Mouse (Mus musculus) CH12.LX (cell line): ENCODE measurements around the gene Rnf185. TPM values are rescaled to one million over a fixed set of nuclear protein-coding genes. Genes with fewer than 3 reads are reported as not detected.
A peak's percentile ranks its signal among the peaks of the same experiment; 100 is the strongest.

Experiments used
- DNase-seq: peaks from one replicate; pipeline ENCODE4 v3.0.0-alpha.2; 2013; ENCODE audit errors: extremely low read depth
- H3K27ac ChIP-seq: 2 replicates; pipeline ENCODE4 v1.5.1; 2012; ENCODE audit warnings: low read depth, mild to moderate bottlenecking, control low read depth, moderate library complexity; ENCODE audit not compliant: insufficient read depth
- H3K27me3 ChIP-seq: replicated peaks from 2 replicates; pipeline ENCODE3; 2012; ENCODE audit warnings: inconsistent platforms
- H3K36me3 ChIP-seq, 2 experiments: replicated peaks in 1 of 2; 2 replicates each; pipeline versions ENCODE3 to v1.6.1; 2012; ENCODE audit warnings: inconsistent platforms in 1 of 2, low read length in 1 of 2, mild to moderate bottlenecking in 1 of 2, mixed read lengths in 1 of 2, moderate library complexity in 1 of 2; ENCODE audit not compliant: control insufficient read depth in 1 of 2, insufficient read depth in 1 of 2
- H3K4me1 ChIP-seq, 2 experiments: 2 replicates each; pipeline ENCODE4 v1.6.1; 2012; ENCODE audit warnings: inconsistent platforms in 1 of 2, moderate library complexity in 1 of 2; ENCODE audit not compliant: insufficient read depth in 2 of 2, control insufficient read depth in 1 of 2
- H3K4me2 ChIP-seq: 2 replicates; pipeline ENCODE4 v1.6.1; 2012; ENCODE audit warnings: low read depth, mild to moderate bottlenecking, control low read depth; ENCODE audit not compliant: poor library complexity, insufficient read depth, severe bottlenecking
- H3K4me3 ChIP-seq, 3 experiments: fragments of 150-350 bp in 1 of 3; sonication (generic) in 1 of 3; replicated peaks in 1 of 3; 2 replicates each; pipeline versions ENCODE3 to v1.5.1; 2011 to 2012; ENCODE audit warnings: low read depth in 2 of 3, low read length in 2 of 3, mild to moderate bottlenecking in 2 of 3, moderate library complexity in 2 of 3, control low read depth in 1 of 3, improper control_type of control experiment in 1 of 3, inconsistent platforms in 1 of 3, mixed read lengths in 1 of 3; ENCODE audit not compliant: poor library complexity in 1 of 3
- H3K79me2 ChIP-seq: replicated peaks from 2 replicates; pipeline ENCODE4 v1.6.1; 2012; ENCODE audit warnings: mild to moderate bottlenecking, moderate library complexity; ENCODE audit not compliant: control insufficient read depth, poor library complexity, insufficient read depth, severe bottlenecking; ENCODE audit errors: extremely low read depth
- H3K9ac ChIP-seq: 2 replicates; pipeline ENCODE4 v1.6.1; 2012; ENCODE audit warnings: low read depth, mild to moderate bottlenecking, control low read depth, moderate library complexity; ENCODE audit not compliant: insufficient read depth
- H3K9me3 ChIP-seq: replicated peaks from 2 replicates; pipeline ENCODE3; 2012; ENCODE audit warnings: low read length, inconsistent platforms, mixed read lengths
- BHLHE40 ChIP-seq: IDR thresholded peaks from 2 replicates; pipeline ENCODE4 v1.6.1; 2011; ENCODE audit warnings: mild to moderate bottlenecking, low read depth, low read length, improper control_type of control experiment
- CHD1 ChIP-seq: IDR thresholded peaks from 2 replicates; pipeline ENCODE4 v1.6.1; 2012; ENCODE audit warnings: low read depth, low read length, improper control_type of control experiment, inconsistent platforms
- CHD2 ChIP-seq: IDR thresholded peaks from 2 replicates; pipeline ENCODE4 v1.6.1; 2011; ENCODE audit warnings: low read length, improper control_type of control experiment
- ELF1 ChIP-seq: IDR thresholded peaks from 2 replicates; pipeline ENCODE4 v1.6.1; 2014; ENCODE audit warnings: low read depth, mild to moderate bottlenecking, inconsistent platforms, low read length, improper control_type of control experiment
- EP300 ChIP-seq: IDR thresholded peaks from 2 replicates; pipeline ENCODE4 v1.6.1; 2011; ENCODE audit warnings: low read length, improper control_type of control experiment
- ETS1 ChIP-seq: conservative IDR thresholded peaks from 2 replicates; pipeline ENCODE4 v1.6.1; 2012; ENCODE audit warnings: low read depth, mild to moderate bottlenecking, inconsistent platforms, low read length, improper control_type of control experiment, moderate library complexity
- GABPA ChIP-seq: IDR thresholded peaks from 2 replicates; pipeline ENCODE4 v1.6.1; 2012; ENCODE audit warnings: low read depth, low read length, improper control_type of control experiment, inconsistent platforms; ENCODE audit not compliant: insufficient replicate concordance
- KAT2A ChIP-seq: IDR thresholded peaks from 2 replicates; pipeline ENCODE4 v1.6.1; 2012; ENCODE audit warnings: low read length, improper control_type of control experiment, inconsistent platforms; ENCODE audit not compliant: insufficient replicate concordance
- MAFK ChIP-seq: IDR thresholded peaks from 2 replicates; pipeline ENCODE4 v1.6.1; 2011; ENCODE audit warnings: low read length, improper control_type of control experiment; ENCODE audit not compliant: insufficient replicate concordance
- ZNF384 ChIP-seq: IDR thresholded peaks from 2 replicates; pipeline ENCODE4 v1.6.1; 2012; ENCODE audit warnings: low read depth, low read length, improper control_type of control experiment, inconsistent platforms
- dilution Hi-C: fragments of 300-500 bp; cut with MboI; formaldehyde crosslinking; loops from 2 replicates; pipeline ENCODE4 v1.14.3; 2020; ENCODE audit warnings: low sequenced_read_pairs; ENCODE audit not compliant: extremely low pct_unique_long_range_greater_than_20kb, extremely low pct_ligation_motif_present
- in situ Hi-C: fragments of 300-500 bp; cut with MboI; formaldehyde crosslinking; loops from 3 replicates; pipeline ENCODE4 v1.14.3; 2019; ENCODE audit warnings: low sequenced_read_pairs, low pct_ligation_motif_present, low pct_unique_long_range_greater_than_20kb, mixed read lengths
- polyA plus RNA-seq: library from polyadenylated mRNA; unstranded; fragments of >175 nt; gene quantifications from 2 replicates; pipeline ENCODE4 v1.2.1, GENCODE M21; 2012; ENCODE audit warnings: low read depth; ENCODE audit not compliant: insufficient read length
- total RNA-seq, 2 experiments: library from RNA; depleted of rRNA; stranded (reverse); fragments of 300-350 nt in 1 of 2; fragments of >200 nt in 1 of 2; gene quantifications; 2 replicates each; pipeline ENCODE4 v1.2.3; 2012 to 2014

Gene Rnf185
- total and polyA plus RNA-seq, 3 experiments: 15.6 to 26.7 (median 26.4) TPM

DNA sequence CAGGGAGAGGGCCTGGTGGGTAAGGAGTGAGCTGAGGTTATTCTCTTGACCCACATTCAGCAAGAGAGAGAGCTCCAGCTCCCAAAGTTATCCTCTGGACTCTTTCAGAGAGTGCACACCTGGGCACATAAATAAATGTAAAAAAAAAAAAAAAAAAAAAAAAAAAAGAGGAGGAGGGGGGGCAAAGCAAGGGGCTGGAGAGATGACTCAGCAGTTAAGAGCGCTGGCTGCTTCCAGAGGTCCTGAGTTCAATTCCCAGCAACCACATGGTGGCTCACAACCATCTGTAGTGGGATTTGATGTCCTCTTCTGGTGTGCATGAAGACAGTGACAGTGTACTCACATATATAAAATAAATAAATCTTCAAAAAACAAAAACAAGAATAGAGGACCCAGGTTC is 45.1 kb upstream of the Rnf185 start:
- dilution Hi-C loops: no loop called here
- H3K27ac ChIP-seq: no peak overlapping the region
- TF ChIP-seq ZNF384 (0 out of 2 replicates have a peak, but pooled peaks have one; percentile 27), GABPA (no peak)
- TF ChIP-seq, all 38 proteins: peak for 1
- H3K36me3 ChIP-seq: no peaks in the 10 kb centered on the region
- no peak overlapping the region for H3K9ac ChIP-seq
- no peaks in the 10 kb centered on the region for H3K79me2 ChIP-seq
- H3K4me2 ChIP-seq: no peak overlapping the region
- H3K4me3 ChIP-seq: no peak overlapping the region
- in situ Hi-C loops: no loop called here
- no peaks in the 10 kb centered on the region for H3K9me3 ChIP-seq
- H3K27me3 ChIP-seq: peaks cover 39% of the 10 kb centered on the region
- H3K4me1 ChIP-seq: peaks cover 0 to 4% of the 10 kb centered on the region in 2 experiments; a peak in 2 of 4 replicates
- no peak for DNase-seq

GRCm38 (mm10) chr11:3496756-3497155 is 44.6 kb upstream of the Rnf185 start:
- dilution Hi-C loops: no loop called here
- TF ChIP-seq GABPA (no peak), CHD2 (no peak), ETS1 (no peak), MAFK (no peak), EP300 (no peak), BHLHE40 (no peak), CHD1 (no peak), KAT2A (no peak)
- no peak for DNase-seq

GRCm38 (mm10) chr11:3495496-3495895 is 43.3 kb upstream of the Rnf185 start:
- Histone ChIP-seq H3K4me1 (peaks cover 0 to 4% of the 10 kb centered on the region in 2 experiments; a peak in 2 of 4 replicates), H3K79me2 (no peaks in the 10 kb centered on the region), H3K9me3 (no peaks in the 10 kb centered on the region), H3K9ac (no peak overlapping the region), H3K27me3 (peaks cover 22% of the 10 kb centered on the region)
- no peak for DNase-seq
- TF ChIP-seq ELF1: no peak
- TF ChIP-seq, all 38 proteins: peak for 0
- dilution Hi-C loops (no loop called here), in situ Hi-C loops (no loop called here)
- no peak overlapping the region for H3K4me3 ChIP-seq
- no peak overlapping the region for H3K4me2 ChIP-seq
- H3K36me3 ChIP-seq: no peaks in the 10 kb centered on the region
- H3K27ac ChIP-seq: no peak overlapping the region

More at GRCm38 (mm10) chr11:3496756-3497155, 44.6 kb upstream of the Rnf185 start:
- Histone ChIP-seq H3K4me3 (no peak overlapping the region), H3K9ac (no peak overlapping the region), H3K27ac (no peak overlapping the region), H3K27me3 (peaks cover 34% of the 10 kb centered on the region), H3K4me2 (no peak overlapping the region), H3K9me3 (no peaks in the 10 kb centered on the region), H3K79me2 (no peaks in the 10 kb centered on the region), H3K4me1 (peaks cover 0 to 4% of the 10 kb centered on the region in 2 experiments; a peak in 2 of 4 replicates), H3K36me3 (no peaks in the 10 kb centered on the region)
- in situ Hi-C loops: no loop called here
